Mouse (Mus musculus) hindbrain, embryonic 16.5 days (tissue): Measurements from ENCODE around the gene Sox9. TPM values are rescaled to one million over a fixed set of nuclear protein-coding genes. Genes with fewer than 3 reads are reported as not detected.

Experiments used
- ATAC-seq: fragments of 200-750 bp; cut with Nextera tagmentation; 2 replicates; pipeline ENCODE4 v1.8.0; 2017; ENCODE audit warnings: moderate TSS enrichment, moderate library complexity
- H3K27ac ChIP-seq: fragments of 300-500 bp; sonication (generic); 2 replicates; pipeline ENCODE4 v1.5.1; 2014; ENCODE audit warnings: low read depth, mild to moderate bottlenecking, control low read depth, low read length, moderate library complexity
- H3K27me3 ChIP-seq: fragments of 300-500 bp; sonication (generic); replicated peaks from 2 replicates; pipeline ENCODE4 v1.6.1; 2014; ENCODE audit warnings: low read length; ENCODE audit not compliant: control insufficient read depth, insufficient read depth
- H3K36me3 ChIP-seq: fragments of 300-500 bp; sonication (generic); 2 replicates; pipeline ENCODE4 v1.6.1; 2014; ENCODE audit warnings: mild to moderate bottlenecking, low read length, moderate library complexity, mixed read lengths; ENCODE audit not compliant: control insufficient read depth, insufficient read depth
- H3K4me1 ChIP-seq: fragments of 300-500 bp; sonication (generic); 2 replicates; pipeline ENCODE4 v1.6.1; 2014; ENCODE audit warnings: low read depth, low read length; ENCODE audit not compliant: control insufficient read depth, insufficient read depth
- H3K4me2 ChIP-seq: fragments of 300-500 bp; sonication (generic); 2 replicates; pipeline ENCODE4 v1.6.1; 2014; ENCODE audit warnings: mild to moderate bottlenecking, low read length, control low read depth, moderate library complexity
- H3K4me3 ChIP-seq: fragments of 300-500 bp; sonication (generic); 2 replicates; pipeline ENCODE4 v1.5.1; 2014; ENCODE audit warnings: mild to moderate bottlenecking, low read length, control low read depth, moderate library complexity
- H3K9ac ChIP-seq: fragments of 300-500 bp; sonication (generic); 2 replicates; pipeline ENCODE4 v1.6.1; 2014; ENCODE audit warnings: low read depth, mild to moderate bottlenecking, control low read depth, low read length, moderate library complexity
- H3K9me3 ChIP-seq: fragments of 300-500 bp; sonication (generic); 2 replicates; pipeline ENCODE4 v1.6.1; 2014; ENCODE audit warnings: mild to moderate bottlenecking, low read length, moderate library complexity; ENCODE audit not compliant: control insufficient read depth
- WGBS: fragments of 180-500 bp; shearing (Covaris S2); extraction: QIAGEN DNeasy Blood & Tissue Kit; methylation state at CpG from one replicate; pipeline ENCODE4 v1.1.7; 2014; 5-methylcytosine and 5-hydroxymethylcytosine counted together
- polyA plus RNA-seq: library from polyadenylated mRNA; unstranded; fragments of >200 nt; fragmentation: Nextera tagmentation; extraction: Ambion mirVana; gene quantifications from 2 replicates; pipeline ENCODE4 v1.2.1, GENCODE M21; 2015

The Sox9 gene
- polyA plus RNA-seq, 1 experiment from 2014 or later = 46.1 TPM

DNA sequence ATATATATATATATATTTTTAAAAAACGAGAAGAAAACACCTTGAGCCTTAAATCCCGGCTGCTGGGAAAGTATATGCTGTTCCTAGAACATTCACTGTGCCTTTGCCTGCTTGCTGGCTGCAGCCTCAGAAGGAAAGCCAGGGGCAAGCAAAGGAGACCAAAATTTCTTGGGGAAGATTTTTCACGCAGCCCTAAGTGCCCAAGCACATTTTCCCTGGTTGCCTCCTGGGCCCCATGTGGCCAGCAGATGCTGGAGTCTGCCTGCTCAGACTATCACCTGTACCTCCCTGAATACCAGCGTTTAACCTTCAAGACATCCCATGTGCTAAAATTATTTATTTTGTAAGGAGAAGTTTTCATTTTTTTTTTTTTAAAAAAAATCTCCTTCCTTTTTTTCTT is 4.4 kb downstream of the Sox9 start:
- H3K27ac ChIP-seq = 0 out of 2 replicates have a peak overlapping the region, but pooled peaks have one; percentile 23

DNA sequence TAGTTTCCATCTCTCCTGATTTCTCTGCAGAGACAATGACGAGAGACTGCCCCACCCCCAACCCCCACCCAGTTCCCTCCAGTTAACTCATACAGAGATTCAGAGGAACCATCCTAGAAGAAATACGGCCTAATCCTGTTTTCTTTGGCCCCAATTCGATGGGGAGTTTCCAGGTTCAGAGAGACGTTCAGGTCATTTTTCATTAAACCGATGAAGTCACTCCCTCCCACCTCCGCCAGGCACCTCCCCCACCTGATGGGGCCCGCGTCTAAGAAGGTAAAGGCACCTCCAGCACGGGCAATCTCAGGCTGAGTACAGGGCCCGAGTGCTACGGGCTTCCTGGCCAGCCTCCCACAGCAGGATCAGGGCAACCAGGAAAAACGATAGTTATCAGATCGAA is 6.3 kb downstream of the Sox9 start:
- no peaks in the 10 kb centered on the region for H3K27me3 ChIP-seq
- H3K4me3 ChIP-seq = no peak overlapping the region
- no peak overlapping the region for H3K9ac ChIP-seq
- H3K4me2 ChIP-seq = no peak overlapping the region
- 22% methylated on average over 13 of the region's 13 CpGs for WGBS
- ATAC-seq = no peak
- no peak overlapping the region for H3K27ac ChIP-seq
- peaks cover 16% of the 10 kb centered on the region for H3K4me1 ChIP-seq
- no peaks in the 10 kb centered on the region for H3K9me3 ChIP-seq
- H3K36me3 ChIP-seq = no peaks in the 10 kb centered on the region

More for the DNA sequence above, 4.4 kb downstream of the Sox9 start:
- Histone ChIP-seq H3K4me1 (peaks cover 26% of the 10 kb centered on the region), H3K4me3 (peak overlapping the region; percentile 22; the same call in 1 of the 2 replicates), H3K36me3 (no peaks in the 10 kb centered on the region), H3K9ac (peak overlapping the region; percentile 38), H3K4me2 (peak overlapping the region; percentile 49), H3K9me3 (no peaks in the 10 kb centered on the region), H3K27me3 (no peaks in the 10 kb centered on the region)
- WGBS = 42% methylated on average over 4 of the region's 4 CpGs
- ATAC-seq = no peak

DNA sequence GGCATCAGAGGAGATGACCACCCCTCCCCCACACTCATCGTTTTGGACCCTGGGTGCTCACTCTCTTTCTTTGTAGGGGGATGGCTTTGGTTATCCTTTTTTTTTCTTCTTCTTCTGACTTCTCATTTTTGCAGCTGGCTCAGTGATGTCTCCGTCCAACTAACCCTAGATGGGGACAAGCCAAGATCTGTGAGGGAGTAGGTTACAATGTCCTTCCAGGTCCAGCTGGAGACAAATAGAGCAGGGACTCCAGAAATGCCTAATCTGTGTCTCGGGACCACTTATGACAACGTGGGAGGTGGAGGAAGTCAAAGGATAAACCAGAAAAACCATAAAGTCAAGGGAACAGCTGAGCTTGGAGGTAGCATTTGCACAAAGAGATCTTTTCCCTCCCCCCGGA is 14.4 kb downstream of the Sox9 start:
- H3K9ac ChIP-seq = no peak overlapping the region
- H3K36me3 ChIP-seq = no peaks in the 10 kb centered on the region
- no peaks in the 10 kb centered on the region for H3K9me3 ChIP-seq
- no peak overlapping the region for H3K4me2 ChIP-seq
- 80% methylated on average over 5 of the region's 5 CpGs for WGBS
- no peaks in the 10 kb centered on the region for H3K27me3 ChIP-seq
- H3K4me3 ChIP-seq = no peak overlapping the region
- H3K4me1 ChIP-seq = peaks cover 7% of the 10 kb centered on the region
- no peak overlapping the region for H3K27ac ChIP-seq
- ATAC-seq = no peak

DNA sequence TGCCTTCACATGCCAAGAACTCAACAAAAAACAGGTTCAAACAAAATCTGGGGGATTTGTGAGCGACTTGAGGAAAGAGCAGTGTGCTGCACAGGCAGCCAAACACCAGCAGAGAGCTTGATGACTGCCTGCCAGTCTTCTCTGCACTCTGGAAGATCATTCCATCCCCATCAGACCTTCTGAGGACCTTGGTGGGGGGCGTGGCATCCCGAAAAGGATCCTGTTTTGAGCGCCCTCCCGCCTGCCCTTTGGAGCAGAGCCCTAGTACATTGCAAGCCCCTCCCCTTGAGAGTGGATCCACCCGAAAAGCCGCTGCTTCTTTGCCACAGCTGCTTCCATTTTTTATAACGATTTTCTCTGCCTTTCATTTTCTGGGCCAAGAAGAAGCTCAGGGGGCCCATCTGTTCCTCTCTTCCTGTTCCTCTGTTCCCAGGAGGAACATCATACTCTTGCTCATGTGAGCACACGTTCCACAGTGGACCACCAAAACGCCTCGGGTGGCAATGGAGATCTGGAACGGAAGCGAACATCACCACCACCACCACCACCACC is 16.9 kb downstream of the Sox9 start:
- Histone ChIP-seq H3K9ac (no peak overlapping the region; the same call in 1 of the 2 replicates), H3K4me3 (no peak overlapping the region), H3K9me3 (no peaks in the 10 kb centered on the region), H3K36me3 (no peaks in the 10 kb centered on the region), H3K4me1 (peaks cover 7% of the 10 kb centered on the region), H3K4me2 (peak overlapping the region; percentile 29), H3K27me3 (no peaks in the 10 kb centered on the region), H3K27ac (peak overlapping the region; percentile 39; the same call in 1 of the 2 replicates)
- peak; percentile 60 for ATAC-seq
- WGBS = 47% methylated on average over 13 of the region's 13 CpGs

DNA sequence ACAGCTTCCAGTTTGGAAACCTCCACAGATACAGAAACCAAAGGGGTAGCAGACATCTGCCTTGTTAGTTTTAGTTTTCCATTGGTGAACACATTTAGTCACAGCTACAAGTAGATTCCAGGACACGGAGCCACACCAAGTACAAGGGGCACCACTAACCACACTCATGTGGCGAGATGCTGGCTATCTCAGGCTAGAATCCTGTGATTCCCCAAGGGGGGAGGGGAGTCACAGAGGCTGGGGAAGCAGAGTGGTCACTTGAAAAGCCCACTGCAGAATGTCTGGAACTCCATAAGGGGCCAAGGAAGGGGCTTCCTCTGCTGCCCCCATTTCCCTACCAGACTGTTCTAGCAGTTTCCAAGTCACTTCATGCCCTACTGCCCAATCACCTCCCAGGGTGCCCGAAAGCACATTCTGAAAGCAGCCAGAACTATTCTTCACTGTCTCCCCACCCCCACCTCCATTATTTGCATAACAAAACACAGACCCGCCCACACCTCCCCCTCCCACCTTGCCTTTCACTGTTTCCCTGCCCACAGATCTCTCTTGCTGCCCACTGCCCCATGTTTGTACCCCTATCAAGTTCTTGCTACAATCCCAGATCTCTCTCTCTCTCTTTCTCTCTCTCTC is 19.3 kb downstream of the Sox9 start:
- Histone ChIP-seq H3K36me3 (no peaks in the 10 kb centered on the region), H3K27ac (no peak overlapping the region), H3K4me1 (peaks cover 7% of the 10 kb centered on the region), H3K9me3 (no peaks in the 10 kb centered on the region), H3K4me2 (no peak overlapping the region), H3K4me3 (no peak overlapping the region), H3K27me3 (no peaks in the 10 kb centered on the region), H3K9ac (no peak overlapping the region)
- ATAC-seq = no peak
- 23% methylated on average over 4 of the region's 4 CpGs for WGBS

DNA sequence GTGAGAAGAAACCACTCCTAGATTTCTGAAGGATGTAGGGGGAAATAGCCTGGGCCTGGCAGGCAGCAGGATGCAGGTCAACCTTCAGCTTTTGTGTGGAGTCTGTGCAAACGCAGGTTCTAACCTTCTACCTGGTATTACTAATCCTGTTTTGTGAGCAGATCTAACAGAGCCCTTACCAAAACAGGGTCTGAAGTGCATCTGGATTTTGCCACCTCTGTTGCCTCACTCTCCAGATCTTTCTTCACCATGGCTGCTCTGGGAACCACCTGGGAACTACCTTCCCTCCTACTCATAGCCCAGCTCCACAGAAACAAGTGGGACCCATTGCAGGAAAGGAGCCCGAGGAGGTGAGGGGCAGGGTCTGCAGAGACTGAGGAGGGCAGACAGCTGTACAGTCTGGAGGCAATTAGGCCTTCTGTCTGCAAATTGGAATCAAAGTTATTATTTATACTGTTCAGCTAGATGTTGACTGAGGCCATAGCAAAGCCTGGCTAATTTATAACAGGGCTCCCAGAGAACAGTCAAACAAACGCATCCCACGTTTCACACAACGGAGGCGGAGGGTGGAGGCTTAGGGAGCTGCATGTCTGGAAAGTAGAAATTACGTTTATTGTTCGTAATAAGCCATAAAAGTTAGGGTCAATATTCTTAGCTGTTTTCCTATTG is 25.9 kb downstream of the Sox9 start:
- Histone ChIP-seq H3K9me3 (no peaks in the 10 kb centered on the region), H3K9ac (no peak overlapping the region), H3K27me3 (no peaks in the 10 kb centered on the region), H3K4me3 (no peak overlapping the region), H3K4me2 (no peak overlapping the region), H3K27ac (no peak overlapping the region), H3K36me3 (no peaks in the 10 kb centered on the region), H3K4me1 (peaks cover 11% of the 10 kb centered on the region)
- WGBS = 73% methylated on average over 8 of the region's 8 CpGs
- no peak for ATAC-seq

DNA sequence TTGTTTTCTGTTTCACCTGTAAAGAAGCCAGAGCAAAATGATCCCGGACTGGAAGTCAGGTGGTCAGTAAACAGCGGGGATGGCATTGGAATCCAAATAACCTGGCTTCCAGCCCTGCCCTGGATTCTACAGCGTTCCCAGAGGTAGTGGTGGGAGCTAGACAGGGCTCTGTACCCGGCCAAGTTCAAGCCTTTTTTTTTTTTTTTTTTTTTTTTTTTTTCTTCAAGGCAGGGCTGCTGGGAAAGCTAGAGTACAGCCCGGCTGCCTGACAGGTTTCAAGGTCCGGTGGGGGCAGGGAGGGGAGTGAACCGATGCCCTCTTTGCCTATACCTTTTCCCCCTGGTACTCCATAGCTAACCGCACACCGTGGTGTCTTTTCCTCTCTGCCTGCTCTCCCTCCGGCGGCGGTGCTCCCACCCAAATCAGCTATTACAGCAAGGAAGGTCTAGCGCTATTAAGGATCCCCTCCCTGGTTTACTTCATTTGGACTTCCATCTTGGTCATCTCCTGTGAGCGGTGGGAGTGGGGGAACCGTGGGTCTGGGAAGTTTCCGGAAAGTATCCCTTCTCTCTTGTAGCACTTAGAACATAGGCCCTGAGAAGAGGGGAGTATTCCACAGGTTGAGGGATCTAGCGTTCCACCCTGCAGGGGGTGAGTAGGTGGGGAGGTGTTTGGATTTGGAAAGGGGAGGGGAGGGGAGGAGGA is 28.6 kb downstream of the Sox9 start:
- peak; percentile 53 for ATAC-seq
- Histone ChIP-seq H3K9ac (peak overlapping the region; percentile 9; the same call in 1 of the 2 replicates), H3K4me2 (peak overlapping the region; percentile 59)

DNA sequence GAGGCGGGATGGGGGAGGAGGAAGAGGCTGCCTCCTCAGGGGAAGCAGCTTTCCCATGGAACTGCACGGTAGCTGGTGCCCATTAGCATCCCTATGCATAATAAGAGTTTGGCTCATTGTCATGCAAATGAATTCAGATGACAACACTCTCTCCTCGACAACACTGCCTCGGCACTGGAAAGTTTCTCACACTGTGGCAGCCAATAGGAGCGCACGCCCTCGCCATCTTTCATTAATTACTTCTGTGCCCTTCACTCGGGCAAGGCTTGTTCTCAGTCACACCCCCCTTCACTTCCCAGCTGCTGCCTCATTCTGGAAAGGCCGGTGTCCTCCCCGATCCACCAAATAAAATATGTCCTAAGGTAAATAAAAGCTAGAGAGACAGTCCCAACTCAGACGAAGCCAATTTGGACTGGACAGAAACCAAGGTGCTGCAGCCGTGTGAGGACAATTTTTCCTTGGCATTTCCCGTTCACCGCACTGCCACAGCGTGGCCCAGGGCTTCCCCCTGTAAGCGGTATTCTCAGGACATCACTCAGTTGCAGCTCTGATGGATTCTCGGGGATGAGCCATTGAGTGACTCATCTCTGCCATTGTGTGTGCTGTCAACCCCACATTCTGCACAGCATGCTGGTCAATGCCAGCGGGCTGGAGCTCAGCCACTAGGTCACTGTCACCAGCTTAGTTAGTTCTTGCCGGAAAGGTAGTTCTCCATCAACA is 29.3 kb downstream of the Sox9 start:
- peak overlapping the region; percentile 30 for H3K4me3 ChIP-seq
- peak overlapping the region; percentile 39; the same call in 1 of the 2 replicates for H3K9ac ChIP-seq
- 1% methylated on average over 19 of the region's 19 CpGs for WGBS

More for the DNA sequence above, 28.6 kb downstream of the Sox9 start:
- H3K9me3 ChIP-seq = no peaks in the 10 kb centered on the region
- peak overlapping the region; percentile 30 for H3K4me3 ChIP-seq
- no peaks in the 10 kb centered on the region for H3K36me3 ChIP-seq
- no peaks in the 10 kb centered on the region for H3K27me3 ChIP-seq
- WGBS = 3% methylated on average over 17 of the region's 17 CpGs
- peak overlapping the region; percentile 70 for H3K27ac ChIP-seq
- peaks cover 11% of the 10 kb centered on the region for H3K4me1 ChIP-seq

More for the DNA sequence above, 29.3 kb downstream of the Sox9 start:
- Histone ChIP-seq H3K4me2 (peak overlapping the region; percentile 59), H3K9me3 (no peaks in the 10 kb centered on the region), H3K4me1 (peaks cover 11% of the 10 kb centered on the region), H3K36me3 (no peaks in the 10 kb centered on the region), H3K27me3 (no peaks in the 10 kb centered on the region), H3K27ac (peak overlapping the region; percentile 72)
- ATAC-seq = peak; percentile 92
